Mouse (Mus musculus) frontal cortex, postnatal 14 days (tissue): ENCODE measurements at regions not wholly inside any gene's neighbourhood (a gene's known extent, or its start where the extent isn't known, plus 50 kb on each side); places are given as distances from the start of the nearest gene placed in this dataset.
A peak's percentile ranks its signal among the peaks of the same experiment; 100 is the strongest.

Experiments
- DNase-seq, 2 experiments: peaks; one replicate each; pipeline ENCODE4 v3.0.0; 2022; ENCODE audit warnings: low spot score in 2 of 2

DNA sequence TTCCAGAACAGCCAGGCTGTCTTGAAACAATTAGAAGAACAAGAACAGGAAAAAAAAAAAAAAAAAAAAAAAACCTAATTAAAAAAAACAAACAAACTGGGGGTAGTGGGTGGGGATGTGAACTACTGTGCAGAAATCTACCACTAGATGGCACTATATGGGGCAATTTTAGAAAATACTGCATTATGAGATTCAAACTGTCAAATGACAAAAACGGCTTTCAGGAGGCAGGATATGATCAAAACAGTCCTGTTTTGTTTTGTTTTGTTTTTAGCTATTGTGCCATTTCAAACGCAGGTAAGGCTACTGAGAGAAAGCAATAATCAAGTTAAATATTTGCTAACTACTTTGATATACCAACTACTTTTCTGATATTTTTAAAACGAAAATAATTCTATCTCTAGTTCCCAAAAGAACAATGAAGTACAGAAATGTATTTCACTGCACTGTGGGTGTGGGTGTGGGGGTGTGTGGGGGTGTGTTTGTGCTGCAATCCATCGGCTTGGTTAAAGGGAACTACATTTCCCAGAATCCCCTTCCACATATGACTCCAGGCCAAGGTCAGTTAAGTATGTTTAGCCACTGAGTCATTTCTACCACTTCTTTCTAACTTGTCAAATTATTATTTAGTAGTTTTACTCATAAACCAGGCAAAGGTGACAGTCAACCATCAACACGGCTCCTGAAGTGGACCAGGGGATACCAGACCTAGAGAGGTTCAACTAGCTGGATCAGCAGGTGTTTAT is 207.7 kb upstream of the Mkln1 start:
- DNase-seq, result no peak

DNA sequence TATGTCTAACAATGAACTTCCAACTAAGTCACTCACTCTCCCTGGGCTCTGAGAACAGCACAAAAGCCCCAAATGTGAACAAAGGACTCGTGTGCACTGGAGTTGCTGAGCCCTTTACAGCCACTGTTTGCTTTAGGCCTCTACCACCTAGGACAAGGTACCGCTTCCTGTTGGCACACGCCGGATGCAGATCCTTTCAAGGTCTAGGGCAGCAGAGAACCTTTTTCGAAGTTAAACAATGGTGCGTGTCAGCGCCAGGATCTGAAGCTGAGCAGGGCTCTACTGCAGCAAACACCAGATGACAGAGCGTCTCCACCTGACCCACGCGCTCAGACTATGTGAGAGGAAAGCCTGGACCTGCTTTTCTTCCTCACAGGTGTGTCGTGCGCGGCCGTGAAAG is 207.0 kb upstream of the Mkln1 start:
- no peak for DNase-seq

DNA sequence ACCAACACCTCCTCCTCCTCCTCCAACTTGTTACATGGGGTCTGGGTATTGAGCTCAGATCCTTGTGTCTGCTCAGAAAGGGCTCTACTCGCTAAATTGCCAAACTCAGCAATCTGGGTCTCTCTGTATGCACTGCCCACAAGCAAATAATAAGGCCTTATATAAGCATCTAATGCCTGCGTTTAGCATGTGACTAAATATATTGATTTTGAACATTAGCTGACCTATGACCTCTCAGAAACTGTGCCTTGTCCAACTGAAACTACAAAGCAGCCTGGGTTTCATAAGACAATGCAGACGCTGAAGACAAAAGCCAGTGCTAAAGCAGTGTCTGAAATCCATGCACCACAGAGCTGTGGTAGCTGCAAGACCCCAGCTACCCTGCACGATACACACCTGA is 206.3 kb upstream of the Mkln1 start:
- no peak for DNase-seq

DNA sequence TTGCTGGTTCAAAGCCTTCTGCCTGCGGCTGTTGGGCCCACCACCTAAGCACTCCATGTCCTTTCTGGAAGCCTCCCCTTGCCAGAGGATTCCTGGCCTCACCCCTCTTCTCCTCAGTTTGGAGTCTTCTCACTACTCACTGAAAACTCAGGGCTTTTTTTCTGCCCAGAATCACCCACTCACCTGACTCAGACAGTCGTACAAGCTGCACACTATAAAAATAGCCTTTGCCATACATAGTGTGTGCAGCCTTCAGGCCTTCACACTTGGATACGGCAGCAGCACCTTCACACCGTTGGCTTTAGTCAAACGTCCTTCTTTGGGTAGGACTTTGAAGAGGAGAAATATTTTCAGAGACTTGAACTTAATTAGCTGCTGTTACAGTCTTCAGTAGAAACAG is 205.3 kb upstream of the Mkln1 start:
- DNase-seq, result no peak

DNA sequence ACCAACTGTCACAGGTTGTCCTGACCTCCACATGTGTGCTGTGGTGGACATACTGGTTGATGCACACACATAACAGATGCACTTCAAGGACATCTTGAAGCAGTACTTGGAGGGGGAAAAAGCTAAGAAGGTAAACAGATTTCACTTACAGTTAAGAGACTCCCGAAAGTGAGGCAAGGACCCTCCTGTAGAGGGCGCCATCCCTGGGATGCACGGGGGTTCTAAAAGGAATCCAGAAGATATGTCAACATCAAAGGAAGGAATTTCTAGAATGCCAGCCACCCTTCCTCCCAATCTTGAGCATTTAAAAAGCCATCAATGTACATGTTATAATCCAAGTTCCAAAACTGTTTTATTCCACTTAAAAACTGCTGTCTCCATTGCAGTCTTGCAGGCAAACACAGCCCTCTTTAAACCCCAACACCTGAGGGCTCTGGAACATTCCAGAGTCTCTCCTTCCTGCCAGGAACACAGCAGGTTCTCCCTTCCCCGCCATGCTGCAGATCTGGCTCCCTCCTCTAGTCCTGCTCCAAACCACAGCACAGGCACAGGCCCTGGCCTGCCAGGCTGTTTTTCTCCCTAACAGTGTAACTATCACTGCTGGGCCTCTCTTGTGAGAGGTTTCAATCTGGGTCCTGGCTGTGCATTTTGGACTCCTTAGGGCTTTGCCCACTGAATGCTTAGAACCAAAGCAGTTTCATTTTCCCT is 200.8 kb upstream of the Mkln1 start:
- no peak for DNase-seq

DNA sequence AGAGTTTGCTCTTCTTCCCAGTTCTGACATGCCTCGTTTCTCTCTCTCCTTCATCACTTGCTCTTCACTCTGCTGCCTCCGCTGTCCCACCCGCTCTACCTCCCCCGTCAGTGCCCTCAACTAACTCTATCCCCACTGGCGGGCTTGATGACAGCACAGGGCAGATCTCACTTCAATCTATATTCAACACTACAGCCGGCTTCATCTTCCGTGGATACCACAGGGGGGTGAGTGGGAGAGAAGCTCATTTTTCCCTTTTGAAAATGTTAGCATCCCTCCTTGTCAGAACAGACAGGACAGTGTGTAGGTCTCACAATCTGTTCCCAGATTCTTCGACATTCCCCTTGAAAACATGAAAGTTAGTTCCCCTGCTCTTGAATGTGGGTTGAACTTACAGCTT is 200.2 kb upstream of the Mkln1 start:
- peak in 1 of 2 experiments; percentile 35 for DNase-seq

DNA sequence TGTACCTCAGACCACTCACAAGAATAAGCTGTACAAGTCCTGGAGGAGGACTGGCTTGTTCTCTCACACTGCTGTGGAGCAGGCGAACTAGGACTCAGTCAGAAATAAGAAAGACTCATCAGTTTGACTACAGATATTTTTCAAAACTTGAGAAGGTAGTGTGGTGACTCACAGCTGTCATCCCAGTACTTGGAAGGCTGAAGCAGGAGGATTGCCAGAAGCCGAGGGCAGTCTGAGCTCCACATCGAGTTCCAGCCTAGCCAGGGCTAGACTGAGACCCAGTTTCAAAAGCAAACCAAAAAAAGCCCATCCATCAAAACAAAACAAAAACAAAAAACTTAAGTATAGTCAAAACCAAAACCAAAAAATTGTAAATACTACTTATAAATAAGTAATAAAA is 197.8 kb upstream of the Mkln1 start:
- no peak for DNase-seq

DNA sequence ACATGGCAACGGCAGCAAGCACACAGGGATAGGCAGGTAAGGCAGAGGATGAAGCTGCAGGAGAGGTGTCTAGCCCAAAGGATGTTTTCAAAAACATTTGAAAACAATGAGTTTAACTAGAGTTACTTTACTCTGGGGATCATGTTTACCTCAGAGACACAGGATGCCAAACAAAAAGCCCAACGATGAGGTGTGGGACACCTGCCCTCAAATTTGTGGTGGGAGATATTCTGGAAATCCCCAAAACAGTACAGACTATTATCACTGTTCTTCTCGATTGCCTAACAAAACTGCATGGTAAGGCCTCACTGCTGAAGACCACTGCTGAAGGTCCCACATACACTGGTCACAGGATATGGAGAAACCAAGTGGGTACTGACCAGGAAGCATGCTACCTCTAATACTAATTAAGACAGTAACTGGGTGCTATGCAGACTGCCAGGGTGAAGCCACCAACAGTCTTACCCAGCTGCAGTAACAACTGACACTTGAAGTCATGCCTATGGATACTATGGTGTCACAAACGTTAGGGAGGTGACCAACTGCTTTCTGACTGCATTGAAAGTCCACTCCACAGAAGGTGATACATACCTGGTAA is 197.1 kb upstream of the Mkln1 start:
- no peak for DNase-seq

DNA sequence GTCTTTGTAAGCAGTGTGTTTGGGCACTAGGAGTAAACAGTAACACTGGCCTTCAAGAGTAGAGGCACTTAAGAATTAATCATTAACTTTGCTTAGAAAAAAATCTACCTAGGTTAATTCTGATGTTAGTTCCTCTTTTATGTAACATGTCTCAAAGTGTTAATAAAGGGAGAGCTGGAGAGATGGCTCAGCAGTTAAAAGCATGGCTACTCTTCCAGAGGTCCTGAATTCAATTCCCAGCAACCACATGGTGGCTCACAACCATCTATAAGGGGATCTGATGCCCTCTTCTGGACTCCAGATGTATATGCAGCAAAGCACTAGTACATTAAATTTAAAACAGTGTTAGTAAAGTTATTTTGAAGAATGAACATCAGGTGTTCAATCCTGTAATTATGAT is 195.9 kb upstream of the Mkln1 start:
- no peak for DNase-seq

DNA sequence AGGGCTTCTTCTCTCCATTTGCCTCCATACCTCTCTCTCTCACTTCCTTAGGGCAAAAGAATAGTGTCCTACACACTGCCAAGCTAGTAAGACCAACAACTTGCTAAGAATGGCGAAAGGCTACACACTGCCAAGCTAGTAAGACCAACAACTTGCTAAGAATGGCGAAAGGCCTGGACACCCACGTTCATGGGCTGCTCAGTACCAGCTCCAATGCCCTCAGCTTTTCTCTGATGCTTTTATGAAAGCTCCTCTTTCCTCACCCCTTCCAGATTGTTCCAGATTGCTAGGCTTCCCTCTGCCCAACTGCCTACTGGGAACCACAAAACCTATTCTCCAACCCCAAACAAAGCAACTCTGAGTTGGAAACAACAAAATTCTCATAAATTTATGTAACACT is 194.1 kb upstream of the Mkln1 start:
- no peak for DNase-seq

DNA sequence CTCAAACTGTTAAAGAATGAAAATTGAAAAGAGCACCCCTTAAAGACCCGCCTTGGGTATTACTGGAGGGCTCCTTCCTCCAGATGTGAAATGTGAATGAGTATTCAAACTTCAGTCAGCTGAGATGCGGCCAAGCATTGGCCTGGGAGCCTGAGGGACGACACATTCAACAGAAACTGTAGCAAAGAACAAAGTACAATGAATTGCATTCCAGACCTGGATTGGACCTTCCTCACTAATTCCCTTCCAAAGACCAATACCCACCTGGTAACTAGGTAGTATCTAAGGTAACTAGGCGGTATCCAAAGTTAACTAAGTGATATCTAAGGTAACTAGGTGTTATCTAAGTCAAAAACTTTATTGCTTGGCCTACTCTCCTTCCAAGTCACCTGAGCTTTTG is 193.7 kb upstream of the Mkln1 start:
- no peak for DNase-seq

DNA sequence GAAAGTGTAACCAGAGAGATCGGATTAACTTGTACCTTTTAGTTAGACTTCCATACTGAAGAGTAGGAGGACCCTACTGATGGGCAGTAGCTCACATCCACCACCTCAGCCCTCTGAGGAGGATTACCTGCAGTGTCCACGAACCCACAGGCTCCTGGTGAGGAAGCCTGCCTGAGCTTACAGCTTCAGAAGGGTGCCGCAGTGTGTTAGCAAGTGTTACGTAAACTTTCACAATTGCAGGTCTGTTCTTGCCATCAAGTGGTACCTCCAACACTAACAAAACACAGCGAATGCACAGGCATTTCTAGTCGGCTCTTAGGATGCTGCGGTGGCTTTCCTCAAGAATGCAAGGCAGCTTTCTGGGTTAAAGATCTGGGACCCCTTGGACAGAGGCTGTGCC is 192.4 kb upstream of the Mkln1 start:
- no peak for DNase-seq

DNA sequence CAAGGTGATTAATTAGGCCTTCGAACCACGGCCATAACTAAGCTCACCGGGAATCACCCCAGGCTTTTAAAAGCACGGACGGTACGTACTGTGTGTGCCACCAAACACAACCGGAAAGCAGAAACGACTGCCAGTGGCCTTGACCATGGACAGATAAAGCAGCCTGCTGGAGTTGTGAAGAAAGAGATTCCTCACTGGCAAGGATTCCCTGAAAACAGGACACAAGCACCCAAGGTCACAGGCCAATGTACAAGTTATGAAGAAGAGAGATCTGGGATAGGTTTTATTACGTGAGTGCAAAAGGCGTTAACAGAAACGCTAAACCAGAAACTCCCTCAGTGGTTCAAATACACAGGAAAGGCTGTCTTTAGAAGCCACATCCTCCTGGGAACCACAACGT is 191.3 kb upstream of the Mkln1 start:
- DNase-seq, result no peak

DNA sequence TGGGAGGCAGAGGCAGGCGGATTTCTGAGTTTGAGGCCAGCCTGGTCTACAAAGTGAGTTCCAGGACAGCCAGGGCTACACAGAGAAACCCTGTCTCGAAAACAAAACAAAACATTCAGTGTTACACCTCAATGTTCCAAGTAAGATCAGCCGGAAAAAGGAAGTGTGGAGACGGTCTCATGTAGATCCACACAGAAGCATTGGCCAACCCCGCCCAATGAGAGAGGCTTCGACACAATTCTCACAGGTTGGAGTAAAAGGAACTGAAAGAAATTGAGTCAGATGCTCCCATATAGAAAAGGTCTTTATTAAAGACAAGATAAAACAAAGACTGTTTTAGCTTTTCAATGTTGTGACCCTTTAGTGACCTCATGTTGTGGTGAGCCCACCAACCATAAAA is 190.3 kb upstream of the Mkln1 start:
- no peak for DNase-seq

DNA sequence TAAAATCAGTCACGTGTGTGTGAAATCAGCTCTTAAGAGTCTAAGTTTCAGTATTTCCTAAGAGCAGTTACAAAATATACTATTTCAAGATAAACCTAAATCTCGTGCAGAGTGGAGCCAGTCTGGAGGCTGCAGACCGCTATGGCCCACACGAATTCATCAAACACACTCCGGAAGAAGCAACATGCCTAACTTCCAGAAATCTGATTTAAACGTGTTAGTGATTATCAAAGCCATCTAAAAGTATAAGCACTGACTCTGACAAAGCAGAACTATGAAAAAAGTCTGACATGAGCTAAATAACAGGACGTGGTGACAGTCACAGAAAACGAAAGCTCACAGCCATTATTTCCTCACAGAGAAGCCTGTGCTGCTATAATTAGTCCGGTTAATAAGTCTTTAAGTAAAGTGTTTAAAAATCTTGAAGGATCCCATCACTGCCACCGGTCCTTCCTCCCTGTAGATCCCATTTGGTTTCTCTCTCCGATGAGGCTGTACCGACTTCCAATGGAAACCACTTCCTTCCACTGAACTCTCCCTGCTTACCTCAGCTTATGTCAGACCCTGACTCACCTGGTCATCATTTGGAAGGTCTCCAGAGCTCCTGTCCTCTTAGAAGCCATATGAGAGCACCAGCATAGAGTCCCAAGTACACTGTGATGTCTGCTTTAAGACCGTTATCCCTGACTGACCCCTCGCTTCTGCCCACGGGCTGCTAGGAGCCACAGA is 189.0 kb upstream of the Mkln1 start:
- no peak for DNase-seq

DNA sequence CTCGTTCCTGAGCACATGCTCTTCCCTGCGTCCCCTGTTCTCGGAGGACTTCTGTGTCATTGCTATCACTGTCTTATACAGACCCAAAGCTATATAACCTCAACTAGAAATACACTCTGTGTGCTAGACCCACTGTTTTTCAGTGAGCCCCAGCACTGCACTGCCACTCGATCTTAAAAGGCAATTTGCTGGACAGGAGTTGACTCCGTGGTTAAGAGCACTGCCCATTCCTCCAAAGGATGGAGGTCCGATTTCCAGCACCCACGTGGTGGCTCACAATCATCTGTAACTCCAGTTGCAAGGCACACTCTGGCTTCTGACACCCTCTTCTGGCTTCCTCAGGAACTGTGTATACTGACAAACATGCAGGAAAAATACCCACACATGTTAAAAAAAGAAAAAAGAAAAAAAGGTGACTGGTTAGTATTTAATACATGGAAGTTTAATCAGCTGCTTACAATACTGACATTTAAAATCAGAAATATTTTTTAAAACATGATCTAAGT is 188.3 kb upstream of the Mkln1 start:
- no peak for DNase-seq

DNA sequence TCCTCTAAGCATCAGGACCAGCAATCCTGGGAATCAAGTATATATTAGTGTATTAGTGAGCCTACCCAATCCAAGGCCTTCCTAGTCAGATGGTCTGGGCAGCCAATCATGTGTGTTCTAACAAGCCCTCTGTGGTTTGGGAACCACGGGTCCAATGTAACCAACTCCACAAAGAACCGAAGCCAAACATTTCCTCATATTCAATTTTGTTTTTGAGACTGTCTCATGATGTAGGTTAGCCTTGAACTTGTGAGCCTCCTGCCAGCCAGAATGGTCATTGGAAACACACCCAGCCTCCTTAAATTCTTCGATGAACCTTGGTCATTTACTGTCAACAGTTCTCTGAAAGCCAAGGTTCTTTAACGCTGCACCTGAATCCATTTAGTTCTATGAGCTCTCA is 187.4 kb upstream of the Mkln1 start:
- DNase-seq, result no peak

DNA sequence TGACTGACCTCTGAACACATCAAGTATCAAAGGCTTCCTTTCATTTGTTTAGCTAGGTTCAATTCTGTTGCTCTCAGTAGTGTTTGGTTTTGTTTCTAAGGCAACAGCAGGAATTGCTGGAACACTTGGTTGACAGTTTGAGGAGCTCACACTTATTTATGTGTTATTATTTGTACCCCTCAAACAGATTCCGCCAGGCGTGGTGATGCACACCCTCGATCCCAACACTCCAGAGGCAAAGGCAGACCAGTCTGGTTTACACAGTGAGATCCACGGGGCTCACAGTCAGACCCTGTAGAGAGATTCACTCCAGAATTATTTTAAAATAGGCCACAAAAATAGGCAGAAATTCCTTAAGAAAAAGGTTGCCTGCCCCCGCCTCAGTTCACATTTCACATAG is 186.9 kb upstream of the Mkln1 start:
- DNase-seq, result no peak

DNA sequence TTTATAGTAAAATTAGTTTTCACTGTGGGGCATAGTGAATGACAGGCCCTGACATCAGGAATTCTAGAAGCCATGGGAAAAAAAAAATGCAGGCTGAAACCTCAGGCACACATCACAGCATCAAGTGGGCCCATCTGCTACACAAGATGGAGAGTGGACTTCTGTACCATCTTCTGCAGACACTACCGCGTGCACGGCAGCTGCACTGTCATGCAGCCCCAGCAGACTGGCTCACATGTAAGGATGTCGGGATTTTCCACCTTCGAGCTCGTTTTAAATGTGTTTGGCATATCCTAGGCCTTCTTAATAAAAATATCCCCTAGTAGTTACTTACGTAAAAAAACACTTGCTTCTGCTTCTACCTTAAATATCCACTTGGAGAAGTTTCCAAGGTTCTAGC is 186.5 kb upstream of the Mkln1 start:
- no peak for DNase-seq

DNA sequence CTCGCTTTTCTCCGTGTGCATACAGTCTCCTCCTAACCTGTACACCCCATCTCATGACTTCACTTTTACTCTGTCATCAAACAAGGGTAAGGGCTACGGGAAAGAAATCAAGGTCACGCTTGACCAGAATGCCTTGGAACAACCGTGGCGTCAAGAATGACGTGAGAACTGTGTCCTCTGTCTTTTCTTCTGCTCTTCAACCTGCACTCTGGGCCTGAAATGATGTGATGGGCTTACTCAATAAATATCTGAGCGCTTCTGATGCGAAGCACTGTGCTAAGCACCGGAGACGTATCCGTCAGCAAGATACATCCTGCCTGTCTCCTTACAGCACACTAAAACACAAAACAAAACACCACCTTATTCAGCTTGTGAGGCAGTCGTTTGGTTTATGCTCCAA is 185.8 kb upstream of the Mkln1 start:
- no peak for DNase-seq

DNA sequence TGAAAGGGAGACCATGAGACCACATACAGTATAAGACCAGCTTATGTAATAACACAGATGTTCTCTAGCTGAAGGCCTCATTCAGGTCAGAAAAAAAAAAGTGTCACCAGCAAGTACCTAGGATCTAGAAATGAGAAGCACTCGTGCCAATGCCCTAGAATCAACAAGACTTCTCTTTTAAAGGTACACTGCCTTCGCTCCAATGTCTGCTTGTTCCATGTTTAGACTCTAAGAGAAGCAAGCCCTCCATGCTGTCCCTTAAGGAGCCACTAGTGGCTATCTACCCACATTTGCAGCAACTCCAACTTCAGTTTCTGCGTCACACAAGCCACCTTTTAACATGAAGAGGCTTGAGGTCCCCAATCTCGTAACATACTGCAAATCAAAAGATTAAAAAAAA is 185.4 kb upstream of the Mkln1 start:
- DNase-seq, result no peak

DNA sequence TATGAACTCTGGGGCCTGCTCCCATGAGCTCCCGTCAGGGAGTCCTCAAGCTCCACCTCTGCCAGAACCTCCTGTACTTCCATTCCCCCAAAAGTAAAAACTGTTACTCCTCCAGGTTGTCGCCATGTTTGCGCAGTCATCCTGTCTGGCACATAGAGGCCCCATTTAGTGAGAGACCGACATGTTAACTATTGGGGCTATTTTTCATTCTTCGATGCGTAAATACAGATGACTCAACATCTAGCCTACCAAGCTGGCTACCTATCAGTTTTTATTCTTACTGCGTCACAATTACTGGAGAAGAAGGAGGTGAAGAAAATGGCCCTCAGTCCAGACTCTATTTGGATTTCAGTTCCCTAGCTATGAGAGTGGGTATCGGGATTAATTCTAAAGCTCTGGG is 182.9 kb upstream of the Mkln1 start:
- DNase-seq, result no peak
